Mouse (Mus musculus): ENCODE data around the gene Rbfox1.

- TF ChIP-seq CTCF (IDR thresholded peaks at IDR 0.05; ENCODE audit: low read depth, low read length) = no peak
- TF ChIP-seq POLR2A (IDR thresholded peaks at IDR 0.05; ENCODE audit: borderline replicate concordance, low read depth, low read length) = no peak
Measured at GRCm38 (mm10) chr16:7241627-7242026, 1356.5 kb downstream of the Rbfox1 start.

Measured in bone marrow macrophage, adult 2 months (primary cell).